Mouse (Mus musculus) spleen, adult 10 weeks (tissue): ENCODE data around the gene Olfr822. TPM values are rescaled to one million over a fixed set of nuclear protein-coding genes. Genes with fewer than 3 reads are reported as not detected.

Experiments used
- polyA plus RNA-seq: library from polyadenylated mRNA; stranded (reverse); fragments of 350-450 nt; fragmentation: Illumina TruSeq; extraction: RNeasy Lipid Tissue Mini Kit (QIAGEN cat#74804); gene quantifications from one replicate; pipeline ENCODE4 v1.2.3, GENCODE M21; 2015; ENCODE audit warnings: low replicate concordance; ENCODE audit not compliant: insufficient read depth

Olfr822 gene
- polyA plus RNA-seq = not detected

GRCm38 (mm10) chr10:130070910-130071309, at the start of gene Olfr822:
Olfr822 (plus strand) TSS chr10:130071210.

DNA sequence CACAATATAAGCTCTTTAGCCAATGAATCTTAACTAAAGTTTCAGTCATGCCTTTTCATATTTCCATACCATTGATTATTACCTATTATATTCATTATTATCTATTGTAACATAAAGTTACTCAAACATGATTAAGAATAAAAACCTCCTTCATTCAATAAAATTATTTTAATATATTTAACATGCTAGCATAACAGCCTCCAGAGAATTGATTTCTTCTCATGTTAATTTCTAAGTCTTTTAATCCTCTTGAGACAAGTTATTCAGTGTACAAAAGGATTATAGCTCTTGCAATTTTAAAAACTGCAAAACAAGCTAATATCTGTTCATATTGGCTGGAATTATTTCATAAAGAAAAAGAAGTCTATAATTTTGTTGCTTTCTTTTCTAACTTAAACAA, 41.0 kb upstream of the Olfr822 start, which contains the start of gene Olfr821:
Olfr821 (plus strand) TSS at position 301 of the 400 bp plus-strand sequence.

DNA sequence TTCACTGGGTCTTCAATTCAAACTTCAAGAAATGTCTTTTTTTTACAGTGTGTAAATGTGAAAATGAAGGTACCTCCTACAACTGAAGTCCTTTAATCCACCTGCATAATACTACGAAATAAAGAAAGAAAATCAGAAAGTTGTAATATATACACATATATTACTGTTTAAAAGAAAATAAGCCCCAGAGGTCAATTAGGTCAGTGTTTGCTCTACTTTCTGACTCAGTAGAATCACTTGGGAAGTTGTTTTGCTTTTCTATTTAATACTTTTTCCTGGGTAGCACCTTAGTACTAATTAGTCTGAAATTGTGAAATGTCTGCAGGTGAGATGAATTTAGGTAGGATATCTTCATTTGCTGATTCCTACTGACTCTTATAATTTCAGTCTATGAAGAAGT, 44.3 kb downstream of the Olfr822 start, which contains the start of gene Olfr823:
Olfr823 (minus strand) TSS at position 101 of the 400 bp plus-strand sequence.

Other genes with a start within 250 kb of the Olfr822 start
- gene Olfr812, start 225.1 kb upstream of the Olfr822 start, polyA plus RNA-seq = not detected
- gene Olfr813, start 215.8 kb upstream of the Olfr822 start, polyA plus RNA-seq = not detected
- gene Olfr814, start 191.4 kb upstream of the Olfr822 start, polyA plus RNA-seq = not detected
- not detected for gene Olfr815, start 165.3 kb upstream of the Olfr822 start, polyA plus RNA-seq
- not detected for gene Olfr816, start 155.6 kb upstream of the Olfr822 start, polyA plus RNA-seq
- gene Olfr818, start 122.1 kb upstream of the Olfr822 start, polyA plus RNA-seq = not detected
- not detected for gene Olfr819, start 103.9 kb upstream of the Olfr822 start, polyA plus RNA-seq
- not detected for gene Olfr247, start 95.1 kb upstream of the Olfr822 start, polyA plus RNA-seq
- not detected for gene Gm10310, start 86.1 kb upstream of the Olfr822 start, polyA plus RNA-seq
- not detected for gene Olfr820, start 58.6 kb upstream of the Olfr822 start, polyA plus RNA-seq
- not detected for gene Olfr821, start 40.9 kb upstream of the Olfr822 start, polyA plus RNA-seq
- gene Olfr823, start 44.2 kb downstream of the Olfr822 start, polyA plus RNA-seq = not detected
- not detected for gene Olfr824, start 58.8 kb downstream of the Olfr822 start, polyA plus RNA-seq
- not detected for gene Olfr825, start 95.6 kb downstream of the Olfr822 start, polyA plus RNA-seq
- gene Olfr826, start 113.0 kb downstream of the Olfr822 start, polyA plus RNA-seq = not detected
- gene Olfr827, start 143.2 kb downstream of the Olfr822 start, polyA plus RNA-seq = not detected
- gene Neurod4, start 209.0 kb downstream of the Olfr822 start, polyA plus RNA-seq = 1.4 TPM